Mouse (Mus musculus) lung, adult 18-20 months (tissue): ENCODE results near the gene Neb.

Experiments used
- DNase-seq, 2 experiments: peaks; one replicate each; pipeline ENCODE4 v3.0.0; 2022; ENCODE audit warnings: mixed read lengths in 2 of 2

Neb gene

GRCm38 (mm10) chr2:52304554-52304953 lies 73.7 kb downstream of the Neb start:
- no peak for DNase-seq

GRCm38 (mm10) chr2:52303405-52303804 lies 74.9 kb downstream of the Neb start:
- no peak for DNase-seq

- DNase-seq, result no peak
Measured at GRCm38 (mm10) chr2:52297969-52298368, 80.3 kb downstream of the Neb start.

GRCm38 (mm10) chr2:52296779-52297178 lies 81.5 kb downstream of the Neb start:
- DNase-seq, result no peak

- no peak for DNase-seq
Measured at GRCm38 (mm10) chr2:52287436-52287835, 90.8 kb downstream of the Neb start.

GRCm38 (mm10) chr2:52286421-52286820 lies 91.9 kb downstream of the Neb start:
- DNase-seq, result no peak

- DNase-seq, result no peak
Measured at GRCm38 (mm10) chr2:52272146-52272545, 106.1 kb downstream of the Neb start.

- no peak for DNase-seq
Measured at GRCm38 (mm10) chr2:52270911-52271310, 107.4 kb downstream of the Neb start.

- DNase-seq, result peak in 1 of 2 experiments; percentile 21
Measured at GRCm38 (mm10) chr2:52262149-52262548, 116.1 kb downstream of the Neb start.

- no peak for DNase-seq
Measured at GRCm38 (mm10) chr2:52252037-52252436, 126.2 kb downstream of the Neb start.

GRCm38 (mm10) chr2:52248316-52248826 lies 129.9 kb downstream of the Neb start:
- no peak for DNase-seq

- no peak for DNase-seq
Measured at GRCm38 (mm10) chr2:52245091-52245490, 133.2 kb downstream of the Neb start.

GRCm38 (mm10) chr2:52242691-52243090 lies 135.6 kb downstream of the Neb start:
- DNase-seq, result no peak

GRCm38 (mm10) chr2:52237892-52238291 lies 140.4 kb downstream of the Neb start:
- no peak for DNase-seq

- DNase-seq, result no peak
Measured at GRCm38 (mm10) chr2:52227584-52227983, 150.7 kb downstream of the Neb start.

- DNase-seq, result no peak
Measured at GRCm38 (mm10) chr2:52224366-52224765, 153.9 kb downstream of the Neb start.

- DNase-seq, result peak in 1 of 2 experiments; percentile 9
Measured at GRCm38 (mm10) chr2:52220074-52220473, 158.2 kb downstream of the Neb start.

- no peak for DNase-seq
Measured at GRCm38 (mm10) chr2:52215945-52216344, 162.3 kb downstream of the Neb start.

- no peak for DNase-seq
Measured at GRCm38 (mm10) chr2:52212561-52212961, 165.7 kb downstream of the Neb start.

GRCm38 (mm10) chr2:52211358-52211899 lies 166.8 kb downstream of the Neb start:
- DNase-seq, result peak in 1 of 2 experiments; percentile 24

- DNase-seq, result no peak
Measured at GRCm38 (mm10) chr2:52210685-52211084, 167.6 kb downstream of the Neb start.

GRCm38 (mm10) chr2:52204992-52205391 lies 173.3 kb downstream of the Neb start:
- DNase-seq, result no peak

GRCm38 (mm10) chr2:52193629-52194028 lies 184.6 kb downstream of the Neb start:
- no peak for DNase-seq

GRCm38 (mm10) chr2:52179678-52180077 lies 198.6 kb downstream of the Neb start:
- no peak for DNase-seq

GRCm38 (mm10) chr2:52177726-52178125 lies 200.5 kb downstream of the Neb start:
- peak in 1 of 2 experiments; percentile 2 for DNase-seq
